Mouse (Mus musculus): ENCODE results near the gene Fhl2. TPM values are rescaled to one million over a fixed set of nuclear protein-coding genes. Genes with fewer than 3 reads are reported as not detected.

Gene Fhl2
- 0.47 to 1.0 TPM (median 0.48 TPM) in 4 replicates for total RNA-seq (2023)

DNA sequence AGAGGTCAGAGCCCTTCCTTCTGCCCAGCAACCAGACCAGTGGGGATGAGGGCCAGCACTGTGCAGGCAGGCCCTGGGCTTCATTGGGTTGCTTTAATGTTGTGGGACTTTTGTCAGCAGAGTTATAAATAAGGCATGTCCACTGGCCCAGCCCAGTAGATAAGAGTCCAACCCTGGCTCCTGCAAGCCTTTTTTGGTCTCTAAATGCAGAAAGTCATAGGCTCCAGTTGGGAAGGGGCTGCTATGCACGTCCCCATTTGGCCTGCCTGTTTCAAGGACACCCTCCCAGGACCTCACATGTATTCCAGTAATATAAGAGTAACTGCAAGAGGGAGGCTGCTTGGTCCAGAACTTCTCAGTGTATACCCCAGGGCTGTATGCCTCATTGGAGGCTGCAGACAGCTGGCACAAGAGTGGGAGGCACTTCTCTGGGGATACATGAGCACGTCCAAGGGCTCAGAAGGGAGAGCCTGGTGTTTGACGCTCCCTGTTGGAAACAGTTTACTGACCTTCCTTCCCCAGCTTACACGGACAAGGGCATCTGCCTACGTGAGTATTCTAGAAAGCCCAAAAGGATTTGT, at the start of gene Fhl2:
Gene Fhl2, minus strand, starts transcription at position 324 of the 581 bp plus-strand sequence.

GRCm38 (mm10) chr1:43098031-43098984, 98.5 kb downstream of the Fhl2 start, which contains the start of the genes Tgfbrap1 and AI597479:
Gene Tgfbrap1 (minus strand): TSS chr1:43098637.
Gene AI597479 (plus strand): TSS chr1:43098710.

Other genes with a start within 250 kb of the Fhl2 start
- not detected in 4 replicates for gene Gpr45, start 244.1 kb downstream of the Fhl2 start, total RNA-seq (2023)
- 28.1 to 32.3 TPM (median 28.9 TPM) in 4 replicates for gene Tgfbrap1, start 98.3 kb downstream of the Fhl2 start, total RNA-seq (2023)
- 6.1 to 7.8 TPM (median 7.3 TPM) in 4 replicates for gene AI597479, start 98.3 kb downstream of the Fhl2 start, total RNA-seq (2023)
- gene Nck2, start 247.6 kb upstream of the Fhl2 start, total RNA-seq (2023), result 16.0 to 19.8 TPM (median 17.2 TPM) in 4 replicates

All from B cell, adult 62 days (primary cell).